Mouse (Mus musculus): ENCODE results near the gene Tmie.

Tmie gene

DNA sequence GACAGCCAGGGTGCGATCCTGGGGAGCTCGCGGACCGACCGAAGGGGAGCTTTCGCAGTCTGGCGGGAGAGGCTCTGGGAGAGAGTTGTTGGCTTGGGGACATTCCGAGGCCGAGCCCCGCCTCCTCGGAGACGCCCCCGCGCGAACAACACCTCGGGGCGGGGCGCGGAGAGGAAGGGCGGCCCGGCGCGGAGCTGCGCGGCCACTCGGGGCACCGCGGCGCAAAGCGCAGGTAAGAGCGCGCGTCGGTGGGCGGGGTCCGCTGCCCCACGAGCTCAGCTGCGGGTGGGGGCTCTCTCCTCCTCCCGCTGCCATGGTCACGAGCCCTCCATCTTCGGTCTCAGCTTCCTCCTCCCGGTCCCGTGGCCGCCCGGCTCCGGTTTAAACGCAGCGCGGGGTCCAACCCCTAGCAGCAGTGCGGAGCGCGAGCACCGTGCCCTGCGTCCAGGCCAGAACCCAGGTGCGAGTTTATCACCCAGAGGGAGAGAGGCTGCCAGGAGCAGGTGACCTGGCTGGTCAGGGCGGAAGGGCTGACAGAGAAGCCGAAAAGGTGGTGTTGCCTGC, at the start of gene Tmie:
Gene Tmie (minus strand): TSS at position 116 of the 564 bp plus-strand sequence.
- peak; percentile 73 for DNase-seq (ENCODE audit: low spot score)

DNA sequence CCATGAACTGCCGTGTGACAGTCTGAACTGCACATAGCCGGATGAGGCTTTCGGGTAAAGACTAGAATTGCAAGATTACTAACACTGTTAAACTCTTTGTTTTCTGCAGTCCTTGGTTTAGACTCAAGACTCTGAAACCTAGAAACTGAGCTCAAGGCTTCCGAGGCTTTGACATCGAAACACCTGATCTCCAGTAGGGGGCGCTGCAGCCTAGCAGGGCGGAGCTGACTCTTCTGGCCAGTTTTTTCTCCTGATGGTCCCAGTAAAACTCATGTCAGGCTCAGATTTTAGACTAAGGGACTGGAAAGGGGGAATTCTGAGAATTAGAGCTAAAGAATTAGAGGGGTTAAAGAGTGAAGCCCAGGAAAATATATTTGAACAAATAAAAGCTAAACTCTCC, 42.8 kb upstream of the Tmie start:
- DNase-seq (ENCODE audit: low spot score): peak; percentile 53

DNA sequence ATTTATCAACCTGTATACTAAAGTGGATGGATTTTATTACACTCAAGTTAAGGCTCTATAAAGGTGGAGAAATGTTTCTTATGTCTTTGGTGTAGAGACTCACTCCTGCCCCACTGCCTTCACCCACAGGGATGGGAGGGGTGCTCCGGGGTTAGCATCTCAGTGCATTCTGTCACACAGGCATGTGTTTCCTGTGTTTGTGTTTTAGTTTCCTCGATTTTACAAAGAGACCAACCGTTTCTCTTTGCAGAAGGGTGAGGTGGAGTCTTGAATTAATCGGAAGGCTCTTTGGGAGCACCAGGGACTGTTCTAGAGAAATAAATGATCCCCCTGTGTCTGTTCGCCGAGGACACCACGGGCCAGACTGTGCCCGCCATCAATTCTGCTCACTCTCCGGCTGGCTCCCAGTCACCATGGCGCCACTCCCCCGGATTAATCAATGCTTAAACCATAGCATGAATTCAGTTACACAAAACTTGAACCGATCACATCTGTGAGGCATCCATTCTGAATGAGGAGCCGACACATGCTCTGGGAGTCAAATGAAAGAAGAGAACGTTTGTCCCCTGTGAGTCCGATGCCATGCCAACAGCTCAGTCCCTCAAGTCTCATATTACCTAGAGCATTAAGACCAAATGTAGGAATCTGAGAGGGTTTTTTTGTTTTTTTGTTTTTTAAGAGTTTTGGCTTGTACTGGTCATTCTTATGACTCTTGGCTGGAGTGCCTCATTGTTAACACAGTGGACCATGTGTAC, 40.9 kb upstream of the Tmie start:
- DNase-seq (ENCODE audit: low spot score): no peak

DNA sequence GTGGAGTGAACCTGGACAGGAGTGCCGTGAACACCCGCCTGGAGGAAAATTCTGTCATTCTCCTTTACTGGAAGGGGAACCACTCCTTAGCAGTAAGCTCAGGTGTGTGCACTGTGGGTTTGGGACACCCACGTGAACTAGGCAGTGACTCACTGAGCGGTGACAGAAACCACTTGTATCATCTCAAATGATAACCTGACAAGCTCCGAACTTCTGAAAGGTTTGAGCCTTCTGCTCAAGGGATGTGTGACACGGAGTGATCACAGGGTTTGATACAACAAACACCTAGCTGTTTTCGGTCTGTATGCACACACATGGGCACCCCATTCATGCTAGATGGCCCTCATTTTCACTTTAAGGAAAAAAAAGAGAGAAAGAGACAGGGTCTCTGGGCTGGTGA, 36.9 kb upstream of the Tmie start, which contains the start of gene Fam240a:
Gene Fam240a (minus strand): TSS at position 76 of the 400 bp plus-strand sequence.
- DNase-seq (ENCODE audit: low spot score): no peak

DNA sequence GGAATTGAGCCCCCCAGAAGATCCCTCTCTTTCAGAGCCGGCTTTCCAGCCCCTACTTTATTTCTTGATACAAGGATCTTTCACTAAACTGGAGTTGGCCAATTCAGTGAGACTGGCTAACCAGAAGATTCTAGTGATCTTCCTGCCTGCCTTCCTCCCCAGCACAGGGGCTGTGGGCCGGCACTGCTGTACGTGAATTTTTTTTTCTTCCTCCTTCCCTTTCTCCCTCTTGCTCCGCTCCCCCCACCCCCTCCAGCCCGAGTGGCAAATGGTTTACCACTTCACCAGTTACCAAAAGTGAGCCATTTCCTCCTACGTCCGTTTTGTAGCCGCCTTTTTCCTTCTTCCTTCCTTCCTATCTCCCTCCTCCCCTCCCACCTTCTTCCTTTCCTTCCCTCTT, 35.6 kb upstream of the Tmie start:
- no peak for DNase-seq (ENCODE audit: low spot score)

DNA sequence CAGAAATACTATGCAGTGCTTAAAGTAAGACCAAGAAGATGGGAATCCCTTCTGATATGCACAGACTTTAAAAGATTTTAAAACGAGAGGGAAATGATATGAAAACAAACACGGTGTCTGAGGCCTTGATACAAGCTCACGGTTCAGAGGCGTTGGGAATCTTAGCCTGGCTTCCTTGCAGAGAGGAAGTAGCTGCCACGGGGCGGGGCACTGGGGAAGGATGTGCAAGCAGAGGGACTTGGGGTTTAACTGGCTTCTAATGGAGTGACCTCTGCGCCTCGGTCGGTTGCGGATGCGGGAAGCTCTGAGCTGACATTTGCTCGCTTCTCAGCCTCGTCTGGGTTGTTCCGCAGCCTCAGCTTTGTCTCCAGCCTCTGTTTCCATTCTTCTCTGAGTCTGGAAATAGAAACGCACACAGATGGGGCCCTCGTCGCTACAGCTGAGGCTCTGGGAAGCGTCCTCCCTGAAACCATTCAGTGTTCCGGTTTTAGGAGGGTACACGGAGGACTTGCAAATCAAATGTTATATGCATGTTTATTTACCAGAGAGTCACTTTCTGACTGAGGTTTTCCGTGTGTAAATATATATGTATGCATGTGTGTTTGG, 34.8 kb upstream of the Tmie start:
- no peak for DNase-seq (ENCODE audit: low spot score)

DNA sequence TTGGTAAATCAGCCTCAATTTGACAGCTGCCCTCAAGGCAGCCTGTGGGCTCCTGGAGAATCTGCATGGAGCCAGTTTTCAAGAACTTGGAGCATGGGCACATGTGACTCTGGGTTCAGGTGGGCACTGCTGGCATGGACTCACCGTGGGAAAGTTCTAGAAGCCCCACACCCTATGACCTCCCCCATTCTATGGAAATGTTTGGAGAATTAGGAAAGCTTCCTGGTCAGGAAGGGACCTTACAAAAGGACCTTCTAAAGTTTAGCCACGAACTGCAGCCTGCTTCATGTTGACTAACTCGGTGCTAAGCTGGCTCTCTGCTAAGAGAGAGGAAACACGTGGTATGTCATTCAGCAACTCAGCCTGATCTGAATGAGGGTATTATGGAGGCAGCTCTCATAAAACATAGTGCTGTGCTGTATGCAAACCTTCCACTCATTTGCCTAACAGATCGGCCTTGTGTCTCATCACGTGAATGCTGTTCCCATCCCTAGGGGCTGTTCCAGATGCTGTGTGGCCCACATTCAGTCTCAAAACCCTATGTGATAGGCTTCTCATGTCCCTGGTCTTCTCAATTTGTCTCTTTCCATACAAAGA, 29.6 kb upstream of the Tmie start:
- no peak for DNase-seq (ENCODE audit: low spot score)

DNA sequence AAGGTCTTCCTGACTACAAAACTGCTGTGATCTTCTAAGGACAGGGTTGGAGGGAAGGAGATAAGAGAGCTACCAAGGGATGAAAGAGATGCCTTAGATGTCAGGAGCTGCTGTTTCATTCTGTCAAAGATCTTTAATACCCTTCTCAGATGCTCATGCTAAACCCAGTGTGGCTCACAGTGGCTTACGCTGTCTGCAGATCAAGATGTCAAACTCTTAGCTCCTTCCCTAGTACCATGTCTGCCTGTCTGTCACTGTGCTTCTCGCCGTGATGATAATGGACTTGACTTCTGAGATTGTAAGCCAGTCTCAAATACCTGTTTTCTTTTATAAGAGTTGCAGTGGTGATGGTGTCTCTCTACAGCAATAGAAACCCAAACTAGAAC, 28.7 kb upstream of the Tmie start:
- no peak for DNase-seq (ENCODE audit: low spot score)

DNA sequence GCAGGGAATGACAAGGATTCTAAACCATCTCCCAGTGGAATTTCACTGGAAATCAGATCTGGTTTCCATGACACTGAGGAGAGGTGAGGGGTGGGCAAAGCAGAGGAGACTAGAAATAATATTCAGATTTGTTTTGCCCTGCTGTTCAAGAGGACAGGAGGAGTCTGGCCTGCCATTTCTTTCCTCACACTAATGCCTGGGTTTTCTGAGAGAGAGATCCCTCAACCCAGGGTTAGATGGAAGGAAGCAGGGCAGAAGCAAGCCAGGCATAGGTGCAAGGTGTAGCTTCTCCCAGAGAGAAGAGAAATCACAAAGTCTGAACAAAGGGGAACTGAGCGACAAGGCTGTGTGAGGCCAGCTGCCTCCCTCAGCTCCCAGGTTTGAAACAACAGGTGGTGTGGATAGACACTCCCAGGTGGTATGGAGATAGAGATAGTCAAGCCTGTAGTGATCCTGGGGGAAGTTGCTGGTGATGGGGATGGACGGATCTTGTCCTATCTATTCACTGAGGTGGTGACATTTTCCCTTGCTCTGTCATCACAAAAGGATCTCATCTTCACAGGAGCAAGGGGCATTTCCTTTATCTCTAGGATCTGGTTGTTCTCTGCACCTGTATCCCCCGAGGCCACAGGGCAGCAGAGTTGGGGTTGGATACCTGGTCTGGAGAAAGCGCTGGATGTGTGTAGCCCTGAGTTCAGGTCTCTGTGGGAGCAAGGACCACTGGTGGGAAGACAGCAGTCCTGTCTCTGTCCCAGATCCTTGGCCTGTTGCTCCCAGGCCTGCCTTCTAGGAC, 28.1 kb upstream of the Tmie start:
- DNase-seq (ENCODE audit: low spot score): no peak

DNA sequence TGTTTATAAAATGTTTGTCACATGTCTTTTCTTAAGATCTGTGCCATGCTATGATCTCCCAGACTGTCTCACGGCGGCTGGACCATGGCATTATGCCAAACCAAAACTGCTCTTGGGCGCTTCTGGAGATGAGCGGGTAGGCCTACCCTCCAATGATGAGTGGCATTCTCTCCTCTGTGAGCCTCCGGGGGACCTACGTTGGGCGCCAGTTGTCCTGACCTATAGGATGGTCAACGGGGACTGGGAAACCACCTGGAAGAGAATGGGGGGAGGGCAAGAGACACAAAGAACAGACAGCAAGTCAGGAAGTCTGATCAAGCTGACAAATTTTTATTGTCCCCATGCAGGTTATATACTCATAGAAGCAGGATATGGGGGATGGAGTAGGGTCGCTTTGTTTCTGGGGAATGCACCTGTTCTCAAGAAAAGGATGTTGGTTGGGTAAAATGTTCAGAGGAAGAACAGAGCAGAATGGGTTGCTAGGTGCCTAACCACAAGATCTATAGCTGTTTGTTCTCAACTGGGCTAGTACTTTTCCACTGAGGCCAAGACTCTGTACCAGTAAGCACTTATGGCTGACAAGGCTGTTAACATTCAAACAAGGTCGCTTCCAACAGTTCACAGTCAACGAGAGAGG, 27.4 kb upstream of the Tmie start:
- no peak for DNase-seq (ENCODE audit: low spot score)

DNA sequence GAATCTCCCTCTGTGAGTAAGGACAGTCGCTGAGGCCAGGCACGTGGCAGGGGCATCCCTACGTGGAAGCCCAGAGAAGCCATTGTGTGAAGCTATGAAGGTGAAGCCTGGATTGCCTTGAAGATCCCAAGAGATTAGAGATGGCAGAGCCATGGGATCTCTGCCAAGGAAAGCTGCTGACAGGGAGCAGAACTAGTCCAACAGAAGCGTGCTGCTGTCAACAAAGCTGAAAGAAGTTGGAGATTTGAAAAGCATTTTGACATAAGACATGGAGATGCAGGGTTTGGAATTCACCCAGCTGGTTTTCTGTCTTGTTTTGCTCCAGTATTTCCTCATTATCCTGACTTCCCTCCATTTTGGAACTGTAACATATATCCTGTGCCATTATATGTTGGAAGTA, 22.4 kb upstream of the Tmie start:
- no peak for DNase-seq (ENCODE audit: low spot score)

DNA sequence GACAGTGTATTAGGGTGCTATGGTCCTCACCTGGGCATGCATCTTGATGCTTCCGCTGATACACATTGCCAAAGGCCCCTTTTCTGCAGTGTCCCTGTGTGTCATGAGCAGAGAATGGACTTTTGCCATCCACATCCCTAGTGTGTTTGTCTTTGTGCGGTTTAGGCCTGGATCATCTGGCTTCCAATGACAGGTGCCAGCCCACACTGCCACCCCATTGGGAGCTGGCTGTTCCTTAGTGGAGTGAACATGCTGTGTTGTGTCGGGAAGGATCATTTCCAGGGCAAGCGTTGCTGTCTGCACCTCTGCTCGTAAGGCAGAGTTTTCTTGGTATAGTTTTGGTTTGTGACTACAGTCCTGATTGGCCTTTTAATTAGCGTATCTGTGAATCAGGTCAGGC, 21.3 kb upstream of the Tmie start:
- no peak for DNase-seq (ENCODE audit: low spot score)

DNA sequence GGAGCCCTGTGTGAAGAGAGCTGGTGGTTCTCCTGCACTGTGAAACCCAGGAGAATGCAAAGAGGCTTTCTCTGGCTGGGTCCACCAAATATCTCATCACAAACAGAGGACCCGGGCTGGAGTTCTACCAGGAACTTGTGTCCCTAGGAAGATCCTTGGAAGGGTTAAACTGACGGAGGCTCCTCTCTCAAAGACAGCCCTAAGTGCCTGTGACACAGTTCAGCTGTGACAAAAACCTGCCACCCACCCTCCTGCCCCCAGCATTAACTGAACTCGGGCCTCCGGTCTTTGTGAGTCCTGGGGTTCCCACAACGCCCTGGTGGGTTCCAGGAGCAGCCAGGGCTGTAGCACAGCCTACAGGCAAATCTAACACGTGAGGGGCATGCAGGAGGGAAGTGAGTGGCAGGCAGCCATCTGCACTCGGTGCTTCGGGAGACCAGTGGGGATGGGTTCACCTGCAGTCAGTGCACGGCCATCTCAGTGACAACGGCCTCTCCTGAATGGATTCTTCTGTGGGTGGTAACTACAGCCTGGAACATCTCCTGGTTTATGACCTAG, 19.6 kb upstream of the Tmie start:
- no peak for DNase-seq (ENCODE audit: low spot score)

DNA sequence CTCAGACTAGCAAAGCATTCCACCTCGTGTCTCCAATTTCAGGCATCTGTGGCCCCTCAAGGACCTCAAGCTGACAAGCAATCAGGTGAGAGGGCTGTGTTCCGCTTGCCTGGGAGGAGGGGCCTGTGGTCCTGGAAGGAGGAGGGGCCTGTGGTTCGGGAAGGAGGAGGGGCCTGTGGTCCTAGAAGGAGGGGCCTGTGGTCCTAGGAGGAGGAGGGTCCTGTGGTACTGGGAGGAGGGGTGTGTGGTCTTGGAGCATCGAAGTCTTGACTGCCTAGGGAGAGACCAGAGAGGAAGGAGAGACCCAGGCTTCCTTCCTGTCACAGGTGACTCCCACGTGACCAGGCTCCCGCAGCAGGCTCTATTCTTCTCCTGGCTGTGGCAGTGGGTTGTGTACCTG, 16.7 kb upstream of the Tmie start:
- DNase-seq (ENCODE audit: low spot score): no peak

DNA sequence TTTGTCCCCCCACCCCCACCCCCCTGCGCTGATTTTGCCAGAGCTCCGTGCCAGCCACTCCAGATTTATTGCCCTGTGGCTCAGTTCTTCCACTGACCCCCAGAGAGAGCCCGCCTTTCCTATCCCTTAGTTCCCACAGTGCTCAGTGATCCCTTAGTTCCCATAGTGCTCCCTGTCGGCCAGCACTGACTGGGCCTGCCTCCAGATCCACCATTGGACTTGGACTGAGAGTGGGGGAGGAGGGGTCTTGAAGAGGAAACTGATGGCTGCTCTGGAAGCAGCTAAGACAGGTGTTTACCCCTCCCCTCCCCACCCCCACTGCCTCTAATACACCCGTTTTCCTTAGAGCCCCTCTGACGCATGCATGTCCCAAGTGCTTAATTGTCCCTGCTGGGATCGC, 16.1 kb upstream of the Tmie start:
- no peak for DNase-seq (ENCODE audit: low spot score)

DNA sequence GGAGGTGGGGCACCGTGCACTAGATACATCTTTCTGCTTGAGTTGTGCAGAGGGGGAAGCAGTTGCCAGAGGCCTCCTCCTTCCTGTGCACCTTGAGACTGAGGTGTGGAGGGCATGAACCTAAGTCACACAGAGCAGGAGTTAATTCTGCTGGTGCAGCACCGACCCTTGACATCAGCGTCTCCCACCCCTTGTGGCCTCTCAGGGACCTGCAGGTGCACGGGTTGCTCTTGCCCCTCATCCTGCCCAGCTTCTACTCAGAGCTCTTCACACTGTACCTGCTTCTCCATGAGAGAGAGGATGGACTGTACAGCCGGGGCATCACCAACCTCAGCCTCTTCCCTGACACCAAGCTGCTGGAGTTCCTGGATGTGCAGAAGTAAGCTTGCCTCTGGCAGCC, 15.6 kb upstream of the Tmie start:
- no peak for DNase-seq (ENCODE audit: low spot score)

DNA sequence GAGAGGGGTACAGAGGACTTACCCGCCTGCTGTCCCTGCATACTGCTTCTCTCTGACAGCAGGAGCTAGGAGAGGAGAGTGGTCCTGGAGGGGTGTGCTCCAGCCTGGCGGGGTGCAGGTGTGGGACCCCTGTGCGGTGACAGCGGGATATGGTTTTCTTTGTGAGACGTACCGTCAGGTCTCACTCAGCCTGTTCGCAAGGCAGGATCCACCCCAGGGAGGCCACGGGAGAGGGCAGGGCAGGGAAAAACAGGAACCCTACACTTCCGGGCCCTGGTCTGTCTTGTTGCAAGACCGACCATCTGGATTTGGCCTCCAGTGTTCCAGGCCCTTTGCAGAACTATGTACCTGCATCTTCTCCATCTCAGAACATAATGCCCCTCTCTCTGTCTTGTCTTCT, 13.5 kb upstream of the Tmie start:
- DNase-seq (ENCODE audit: low spot score): no peak

DNA sequence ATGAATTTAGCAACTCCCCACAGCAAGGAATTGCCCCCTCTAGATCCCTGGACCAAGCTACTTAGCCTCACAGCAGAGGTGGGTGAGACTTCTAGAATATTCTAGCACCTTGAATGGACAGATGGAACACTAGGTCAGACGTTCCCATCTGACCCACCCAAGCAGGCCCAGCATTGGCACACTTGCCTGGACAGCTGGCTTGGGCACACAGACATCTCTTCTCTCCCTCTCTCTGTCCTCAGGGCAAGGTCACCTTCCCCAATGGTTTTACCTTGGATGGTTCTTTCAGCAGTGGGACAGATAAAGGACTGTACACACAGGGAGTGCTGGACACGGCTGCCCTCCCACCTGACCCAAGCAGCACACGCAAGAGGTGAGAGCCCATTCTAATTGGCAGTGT, 12.6 kb upstream of the Tmie start:
- no peak for DNase-seq (ENCODE audit: low spot score)

DNA sequence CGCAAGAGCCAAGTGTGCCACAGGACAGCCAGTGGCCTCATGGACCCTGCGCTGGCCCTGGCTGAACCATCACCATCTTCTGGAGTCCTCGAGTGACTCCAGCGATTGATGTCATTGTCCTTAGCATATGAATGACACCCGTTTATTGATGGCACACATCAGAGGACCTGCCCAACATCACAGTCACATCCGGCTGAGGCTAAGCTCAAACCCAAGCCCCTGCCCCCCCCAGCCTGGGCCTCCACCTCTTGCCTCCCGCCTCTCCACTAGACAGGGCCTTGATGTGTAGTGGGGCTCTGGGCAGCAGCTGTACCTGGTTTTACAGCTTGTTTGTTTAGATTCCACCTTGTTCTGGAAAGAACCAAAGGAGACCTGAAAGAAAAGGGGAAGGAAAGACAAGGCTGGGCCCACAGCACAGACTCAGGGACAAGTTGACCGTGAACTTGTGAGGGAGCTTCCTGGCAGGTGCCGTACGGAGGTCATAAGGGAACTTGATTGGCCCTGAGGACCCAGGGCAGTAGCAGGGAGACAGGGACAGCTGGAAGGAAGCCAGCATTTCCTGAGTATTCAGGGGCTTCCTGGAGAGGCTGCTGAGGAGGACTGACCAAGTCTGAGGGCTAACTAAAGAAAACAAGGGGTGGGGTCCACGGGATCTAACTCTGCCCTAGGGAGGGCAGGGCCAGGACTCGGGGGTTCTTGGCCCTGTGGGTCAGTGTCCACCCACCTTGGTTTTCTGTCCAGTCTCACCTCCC, 11.3 kb upstream of the Tmie start:
- DNase-seq (ENCODE audit: low spot score): no peak

DNA sequence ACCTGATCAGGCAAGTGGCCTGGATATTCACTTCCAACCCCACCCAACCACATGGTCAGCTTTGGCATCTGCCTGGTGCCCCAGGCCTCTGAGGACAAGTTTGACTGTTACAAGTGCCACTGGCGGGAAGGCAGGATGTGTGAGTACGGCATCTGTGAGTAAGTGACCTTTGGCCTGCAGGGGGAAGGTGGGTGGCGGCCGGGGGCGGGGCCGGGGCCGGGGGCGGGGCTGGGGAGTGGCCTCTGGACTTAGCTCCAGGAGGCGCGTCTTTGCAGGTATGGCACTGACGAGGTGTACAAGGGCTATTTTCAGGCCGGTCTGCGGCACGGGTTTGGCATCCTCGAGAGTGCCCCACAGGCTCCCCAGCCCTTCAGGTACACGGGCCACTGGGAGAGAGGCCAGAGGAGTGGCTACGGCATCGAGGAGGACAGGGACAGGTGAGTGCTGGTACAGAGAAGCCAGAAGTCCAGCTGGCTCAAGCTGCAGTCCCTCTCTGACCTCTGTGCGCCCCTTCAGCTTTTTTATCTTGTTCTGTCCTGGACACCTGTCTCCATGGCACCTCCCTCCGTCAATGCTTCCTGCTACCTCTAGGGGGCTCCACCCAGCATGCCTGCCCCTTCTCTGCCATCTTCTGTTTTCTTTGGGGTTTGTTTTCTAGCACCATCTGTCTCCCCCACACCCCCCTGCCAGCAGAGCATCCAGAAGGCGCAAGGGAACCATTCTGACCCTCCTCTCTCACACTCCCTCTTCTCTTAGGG, 10.3 kb upstream of the Tmie start:
- DNase-seq (ENCODE audit: low spot score): no peak
